Mouse (Mus musculus): ENCODE data around the gene Smg6. TPM values are rescaled to one million over a fixed set of nuclear protein-coding genes. Genes with fewer than 3 reads are reported as not detected.
A peak's percentile ranks its signal among the peaks of the same experiment; 100 is the strongest.

Smg6 gene
- total RNA-seq, 1 experiment from 2014 or later = 25.4 TPM

DNA sequence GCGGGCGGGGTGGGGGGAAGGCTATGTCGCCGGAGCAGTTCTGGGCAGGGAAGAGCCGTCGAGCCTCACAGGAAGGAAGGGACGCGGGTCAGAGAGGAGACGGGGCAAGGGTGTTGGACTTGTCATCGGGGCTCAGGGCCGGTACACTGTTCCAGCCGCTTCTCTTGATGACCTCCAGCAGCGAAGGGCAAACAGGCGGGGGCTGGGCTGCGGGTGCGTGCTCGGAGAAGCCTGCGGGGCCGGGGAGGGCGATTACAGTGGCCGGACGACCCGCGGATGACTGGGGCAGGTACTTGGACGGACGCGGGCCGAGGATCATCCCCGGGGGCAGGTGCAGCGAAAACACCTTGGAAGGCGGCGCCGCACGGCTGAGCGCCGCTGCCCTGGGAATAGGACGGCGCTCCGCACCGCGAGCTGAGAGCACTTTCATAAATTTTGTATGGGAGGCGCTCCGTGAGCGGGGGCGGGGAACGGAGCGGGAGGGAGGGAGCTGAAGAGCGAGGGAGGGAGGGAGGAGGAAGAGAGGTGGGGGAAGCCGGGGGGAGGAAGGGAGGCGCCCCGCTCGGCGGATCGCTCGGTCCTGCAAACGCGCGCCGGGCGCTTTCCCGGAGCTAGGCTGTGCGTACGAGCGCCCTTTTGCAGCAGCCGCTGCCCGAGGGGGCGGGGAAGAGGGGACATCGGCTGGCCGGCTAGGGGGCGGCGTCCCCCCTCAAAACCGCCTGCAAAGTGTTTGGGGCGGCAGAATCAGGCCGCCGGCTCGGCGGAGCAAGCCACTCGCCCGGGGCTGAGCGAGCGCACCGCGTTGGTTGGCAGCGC, 267.8 kb downstream of the Smg6 start, which contains the start of gene Rtn4rl1:
Gene Rtn4rl1, plus strand, starts transcription at position 528 of the 816 bp plus-strand sequence.
- ATAC-seq (replicated peaks; ENCODE audit: insufficient number of reproducible peaks, low FRiP score, low TSS enrichment, poor library complexity, severe bottlenecking) = no peak

DNA sequence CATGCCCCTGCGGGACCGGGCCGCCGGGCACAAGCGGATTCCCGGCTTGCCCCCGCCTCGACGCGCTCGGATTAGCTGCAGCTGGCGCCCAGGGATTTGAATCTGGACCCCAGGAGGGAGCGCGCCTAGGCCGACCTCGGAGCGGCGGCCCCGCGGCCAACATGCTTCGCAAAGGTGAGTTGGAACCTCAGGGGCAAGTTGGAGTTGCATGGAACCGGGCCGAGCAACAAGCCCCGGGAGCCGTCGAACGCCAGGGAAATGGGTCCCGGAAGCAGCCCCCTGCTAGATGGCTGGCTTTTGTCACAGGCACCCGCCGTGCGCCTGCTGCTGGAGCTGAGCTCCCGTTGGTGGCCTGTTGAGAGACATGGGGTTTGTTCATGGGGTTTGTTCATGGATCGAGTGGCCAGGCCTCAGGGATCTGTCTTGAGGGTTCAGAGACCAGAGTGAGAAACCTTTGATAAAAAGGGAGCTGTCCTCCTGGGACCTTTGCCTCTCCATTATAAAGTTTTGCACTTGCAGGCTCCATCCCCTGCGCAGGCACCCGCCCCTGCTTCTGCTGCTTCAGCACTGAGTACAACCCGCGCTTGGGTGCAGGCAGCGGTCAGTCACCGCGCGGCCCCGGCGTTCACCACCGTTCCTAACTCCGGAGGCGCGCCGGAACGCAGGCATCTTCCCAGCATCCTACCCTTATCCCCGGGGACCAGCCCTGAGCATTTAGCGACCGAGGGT, 268.7 kb downstream of the Smg6 start:
- ATAC-seq (replicated peaks; ENCODE audit: insufficient number of reproducible peaks, low FRiP score, low TSS enrichment, poor library complexity, severe bottlenecking) = no peak

DNA sequence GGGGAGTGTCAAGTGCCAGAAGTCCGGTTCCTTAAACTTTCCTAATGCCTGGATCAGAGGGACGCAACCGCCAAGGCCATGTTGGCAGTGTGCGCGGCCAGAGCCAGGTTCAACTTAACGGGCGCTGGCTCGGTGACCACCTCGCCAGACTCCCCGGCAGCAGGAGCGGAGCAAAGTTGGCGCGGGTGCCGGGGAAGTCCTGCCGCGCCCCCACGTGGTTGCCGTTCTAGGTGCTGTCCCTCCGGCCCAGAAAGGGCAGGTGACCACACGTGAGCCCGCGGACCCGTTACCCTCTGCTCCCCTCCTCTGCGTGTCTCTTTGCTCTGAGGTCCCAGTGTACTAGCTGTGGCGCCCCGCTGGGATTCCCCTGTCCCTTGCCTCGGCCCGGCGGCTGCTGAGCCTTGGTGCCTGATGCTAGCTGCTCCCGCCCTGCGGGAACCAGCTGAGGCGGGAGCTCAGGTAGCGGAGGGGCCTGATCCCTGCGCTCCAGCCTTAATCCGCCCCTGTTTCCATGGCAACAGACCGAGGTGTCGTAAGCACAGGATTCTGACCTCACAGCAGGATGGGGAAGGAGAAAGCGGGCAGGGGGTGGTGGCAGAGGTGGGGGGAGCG, 269.3 kb downstream of the Smg6 start:
- no peak for ATAC-seq (replicated peaks; ENCODE audit: insufficient number of reproducible peaks, low FRiP score, low TSS enrichment, poor library complexity, severe bottlenecking)

DNA sequence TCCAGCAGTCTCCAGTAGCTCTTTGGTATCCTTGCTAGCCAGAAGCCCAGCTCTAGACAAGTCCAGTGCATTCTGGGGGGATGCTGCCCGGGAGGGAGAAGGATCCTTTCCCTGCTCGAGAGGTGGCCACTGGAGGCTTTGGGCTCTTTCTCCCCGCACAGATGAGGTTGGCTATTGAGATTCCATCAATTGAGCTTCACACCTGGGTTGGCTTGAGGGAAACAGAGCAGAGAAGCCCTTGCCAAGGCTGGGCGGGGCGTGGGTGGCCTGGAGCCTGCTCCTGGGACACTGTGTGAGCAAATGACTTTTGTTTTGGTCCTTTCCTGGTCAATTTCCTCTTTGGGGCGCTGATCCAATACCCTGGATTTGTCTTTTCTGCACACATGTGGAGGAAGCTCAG, 270.5 kb downstream of the Smg6 start:
- ATAC-seq (replicated peaks; ENCODE audit: insufficient number of reproducible peaks, low FRiP score, low TSS enrichment, poor library complexity, severe bottlenecking) = no peak

DNA sequence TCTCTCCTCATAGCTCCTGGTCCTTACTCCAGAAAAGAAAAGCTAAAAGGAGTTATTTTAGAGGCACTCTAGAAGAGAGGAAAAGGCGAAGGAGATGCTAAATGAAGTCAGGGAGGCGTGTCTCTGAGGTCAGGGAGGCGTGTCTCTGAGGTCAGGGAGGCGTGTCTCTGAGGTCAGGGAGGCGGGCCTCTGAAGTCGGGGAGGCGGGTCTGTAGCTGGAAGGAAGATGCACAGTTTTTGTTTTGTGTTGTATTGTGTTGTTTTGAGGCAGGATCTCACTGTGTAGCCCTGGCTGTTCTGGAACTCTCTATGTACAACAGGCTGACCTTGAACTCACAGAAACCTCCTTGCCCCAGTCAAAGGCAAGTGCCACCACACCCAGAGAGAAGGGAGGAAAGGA, 272.3 kb downstream of the Smg6 start:
- ATAC-seq (replicated peaks; ENCODE audit: insufficient number of reproducible peaks, low FRiP score, low TSS enrichment, poor library complexity, severe bottlenecking) = no peak

GRCm38 (mm10) chr11:75198792-75199191, 273.2 kb downstream of the Smg6 start:
- no peak for ATAC-seq (replicated peaks; ENCODE audit: insufficient number of reproducible peaks, low FRiP score, low TSS enrichment, poor library complexity, severe bottlenecking)

GRCm38 (mm10) chr11:75199951-75200350, 274.3 kb downstream of the Smg6 start:
- ATAC-seq (replicated peaks; ENCODE audit: insufficient number of reproducible peaks, low FRiP score, low TSS enrichment, poor library complexity, severe bottlenecking) = no peak

GRCm38 (mm10) chr11:75200935-75201334, 275.3 kb downstream of the Smg6 start:
- no peak for ATAC-seq (replicated peaks; ENCODE audit: insufficient number of reproducible peaks, low FRiP score, low TSS enrichment, poor library complexity, severe bottlenecking)

DNA sequence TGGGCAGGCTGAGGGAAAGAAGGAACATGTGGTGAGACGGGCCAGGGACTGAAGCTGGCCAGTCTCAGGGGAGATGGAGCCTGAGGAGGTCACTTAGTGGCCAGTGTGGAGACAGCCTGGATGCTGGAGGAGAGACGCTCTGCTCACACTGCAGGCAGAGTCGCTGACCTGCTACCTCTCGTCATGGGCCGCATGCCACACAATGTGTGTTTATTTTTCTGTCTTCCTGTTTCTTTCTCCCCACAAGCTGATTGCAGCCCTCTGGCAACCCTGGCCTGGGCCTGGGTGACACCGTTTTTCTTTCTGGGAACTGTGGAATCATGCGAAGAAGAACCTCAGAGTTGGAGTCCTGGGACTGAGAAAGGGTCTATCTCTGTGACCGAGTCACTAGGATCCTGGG, 276.1 kb downstream of the Smg6 start:
- no peak for ATAC-seq (replicated peaks; ENCODE audit: insufficient number of reproducible peaks, low FRiP score, low TSS enrichment, poor library complexity, severe bottlenecking)

DNA sequence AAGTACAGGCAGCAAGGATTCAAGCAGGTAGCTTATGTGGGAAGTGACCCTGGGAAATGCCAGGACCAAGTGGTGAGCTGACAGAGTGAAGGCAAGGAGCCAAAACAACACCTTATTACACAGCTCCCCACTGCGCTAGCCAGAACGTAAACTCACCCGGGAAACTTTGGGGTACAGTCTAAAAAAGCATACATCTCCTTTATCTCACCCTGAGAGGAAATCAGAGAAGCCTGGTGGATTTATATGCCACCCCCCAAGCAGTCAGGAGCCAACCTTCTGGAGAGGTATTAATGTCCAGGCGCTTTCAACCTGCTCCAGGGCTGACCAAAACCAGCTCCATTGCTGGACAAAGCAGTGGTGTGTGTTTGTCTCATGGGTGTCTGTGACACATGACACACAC, 278.3 kb downstream of the Smg6 start:
- no peak for ATAC-seq (replicated peaks; ENCODE audit: insufficient number of reproducible peaks, low FRiP score, low TSS enrichment, poor library complexity, severe bottlenecking)

- no peak for ATAC-seq (replicated peaks; ENCODE audit: insufficient number of reproducible peaks, low FRiP score, low TSS enrichment, poor library complexity, severe bottlenecking)
Measured at GRCm38 (mm10) chr11:75204472-75204871, 278.8 kb downstream of the Smg6 start.

DNA sequence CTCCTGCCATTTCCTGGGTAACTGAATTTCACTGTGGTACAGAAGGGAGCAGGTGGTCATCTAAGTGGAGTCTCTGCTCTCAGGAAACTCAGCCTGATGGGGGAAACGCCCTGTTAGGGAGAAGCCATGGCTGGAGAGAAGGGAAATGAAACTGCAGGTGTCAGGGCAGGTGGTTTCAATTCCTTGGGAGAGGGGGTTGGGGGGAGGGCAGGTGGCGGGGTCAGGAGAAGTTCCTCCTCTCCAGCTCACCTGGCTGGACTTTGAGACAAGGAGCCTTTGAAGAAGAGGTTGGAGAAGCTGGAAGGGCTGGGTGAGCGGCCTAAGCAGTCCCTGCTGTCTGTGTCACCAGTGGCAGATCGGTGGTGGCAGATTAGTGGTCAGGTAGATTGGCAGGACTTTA, 280.7 kb downstream of the Smg6 start:
- ATAC-seq (replicated peaks; ENCODE audit: insufficient number of reproducible peaks, low FRiP score, low TSS enrichment, poor library complexity, severe bottlenecking) = no peak

GRCm38 (mm10) chr11:75209363-75209762, 283.7 kb downstream of the Smg6 start:
- 0 out of 2 replicates have a peak, but pooled peaks have one; percentile 22 for ATAC-seq (replicated peaks; ENCODE audit: insufficient number of reproducible peaks, low FRiP score, low TSS enrichment, poor library complexity, severe bottlenecking)

GRCm38 (mm10) chr11:75210093-75210492, 284.5 kb downstream of the Smg6 start:
- ATAC-seq (replicated peaks; ENCODE audit: insufficient number of reproducible peaks, low FRiP score, low TSS enrichment, poor library complexity, severe bottlenecking) = no peak

DNA sequence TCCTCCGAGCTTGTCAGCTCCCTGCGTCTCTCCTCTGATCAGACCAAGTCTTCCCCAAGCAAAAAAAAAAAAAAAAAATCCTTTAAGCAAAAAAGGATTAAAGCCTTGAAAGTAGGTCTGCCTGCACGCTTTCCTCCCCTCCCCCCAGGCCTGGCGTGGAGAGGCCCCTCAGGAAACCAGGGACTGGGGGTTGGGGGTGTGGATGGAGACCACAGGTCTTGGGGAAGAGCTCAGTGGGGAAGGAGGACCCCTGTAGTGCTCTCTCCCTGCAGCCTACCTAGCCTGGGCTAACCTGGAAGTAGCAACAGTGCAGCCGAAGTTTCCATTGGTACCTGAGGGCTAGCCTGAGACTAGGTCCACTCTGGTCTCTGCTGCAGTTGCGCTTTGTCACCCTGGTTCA, 285.1 kb downstream of the Smg6 start:
- ATAC-seq (replicated peaks; ENCODE audit: insufficient number of reproducible peaks, low FRiP score, low TSS enrichment, poor library complexity, severe bottlenecking) = no peak

DNA sequence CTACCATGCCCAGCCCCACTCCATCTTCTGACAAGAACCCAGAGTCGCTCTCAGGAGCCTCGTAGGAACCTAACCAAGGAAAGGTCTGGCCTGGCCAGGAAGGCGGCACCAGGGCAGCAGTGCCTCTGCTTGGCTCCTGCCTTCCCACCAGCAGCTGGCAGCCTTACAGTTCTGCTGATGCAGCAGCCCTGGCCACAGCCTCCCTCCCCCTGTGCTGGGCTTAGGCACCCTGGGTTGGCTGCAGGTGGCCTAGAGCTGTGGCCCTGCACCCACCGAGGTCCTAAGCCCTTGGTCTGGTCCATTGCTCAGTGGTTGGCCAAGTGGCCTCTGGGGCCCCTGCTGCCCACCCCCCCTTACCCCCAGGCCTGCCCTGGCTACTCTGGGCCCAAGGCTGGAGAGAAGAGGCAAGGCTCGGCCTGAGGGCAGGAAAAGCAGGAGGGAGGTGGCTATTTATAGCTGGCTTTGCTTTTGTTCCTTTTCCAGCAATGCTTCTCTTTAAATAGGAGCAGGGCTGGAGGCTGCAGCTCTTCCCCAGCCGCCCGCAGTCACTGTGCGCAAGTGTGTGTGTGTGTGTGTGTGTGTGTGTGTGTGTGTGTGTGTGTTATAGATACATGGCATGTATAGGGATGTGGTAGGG, 286.5 kb downstream of the Smg6 start:
- no peak for ATAC-seq (replicated peaks; ENCODE audit: insufficient number of reproducible peaks, low FRiP score, low TSS enrichment, poor library complexity, severe bottlenecking)

GRCm38 (mm10) chr11:75212876-75213275, 287.3 kb downstream of the Smg6 start:
- no peak for ATAC-seq (replicated peaks; ENCODE audit: insufficient number of reproducible peaks, low FRiP score, low TSS enrichment, poor library complexity, severe bottlenecking)

DNA sequence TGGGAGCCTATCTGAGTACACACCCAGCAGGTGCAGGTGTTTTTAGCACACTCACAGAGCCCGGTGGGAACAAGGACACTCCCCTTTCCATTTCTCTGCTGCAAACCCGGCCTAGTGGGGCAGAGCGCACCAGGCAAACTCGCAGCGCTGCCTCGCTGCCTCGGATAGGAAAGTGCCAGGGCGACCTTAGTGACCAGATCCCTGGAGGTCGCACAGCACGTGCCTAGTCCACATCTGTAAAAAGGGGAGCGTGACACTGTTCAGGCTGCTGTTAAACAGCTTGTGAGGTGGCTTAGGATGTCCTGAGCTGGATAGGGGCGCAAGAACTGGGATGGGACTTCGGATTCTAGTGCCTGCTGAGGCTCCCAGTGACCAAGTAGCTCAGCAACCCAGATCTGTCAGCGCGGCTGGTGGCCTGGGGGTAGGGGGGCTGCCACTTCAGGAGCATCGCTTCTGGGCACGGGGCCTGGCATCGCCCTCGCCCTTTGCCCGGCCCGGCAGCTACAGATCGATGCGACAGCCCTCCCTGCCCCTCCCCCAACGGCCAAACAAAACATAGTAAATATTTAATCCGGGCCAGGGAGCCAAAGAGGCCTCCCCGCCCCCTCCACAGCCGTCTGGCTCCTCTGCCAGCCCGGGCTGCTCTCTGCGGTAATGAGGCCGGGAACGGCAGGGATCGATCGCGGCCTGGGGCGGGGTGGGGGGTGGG, 287.9 kb downstream of the Smg6 start:
- no peak for ATAC-seq (replicated peaks; ENCODE audit: insufficient number of reproducible peaks, low FRiP score, low TSS enrichment, poor library complexity, severe bottlenecking)

Measured in monocyte, adult 5-6 weeks (primary cell).